In genomic region chr16:33563538-33564013, GRCm38 (mm10) we compare ENCODE assay signal across 10 mouse cellular contexts. TPM values are rescaled to one million over a fixed set of nuclear protein-coding genes. Genes with fewer than 3 reads are reported as not detected.
A peak's percentile ranks its signal among the peaks of the same experiment; 100 is the strongest.
DNase-seq lines count a peak whose midpoint lies in the region; ATAC-seq lines count a peak whose summit lies in the region.
"Had no signal": no experiment of that assay in that cellular context is flagged by ENCODE, and none has a peak within 500 bp of the region (broad histone marks: within the 10 kb centered on the region; RNA-seq: fewer than 3 reads in every experiment).

No protein-coding gene starts in this region.

- no peak for DNase-seq in lung, adult 18-20 months
- peak; percentile 17 for DNase-seq in yolk sac, embryonic 10.5 days (ENCODE audit: low spot score)
- DNase-seq in embryo, embryonic 9.5 days (ENCODE audit: extremely low spot score), result no peak
- DNase-seq: embryo, embryonic 11 days; liver, embryonic 13.5 days had no signal

- 37% methylated on average over 5 of the region's 5 CpGs for WGBS in lung, embryonic 16.5 days
- WGBS in heart, embryonic 15.5 days, result 29% methylated on average over 5 of the region's 5 CpGs
- WGBS in kidney, embryonic 16.5 days, result 53% methylated on average over 5 of the region's 5 CpGs

- no peak overlapping the region for H3K4me3 ChIP-seq in lung, embryonic 16.5 days (ENCODE audit: low read length)
- H3K4me3 ChIP-seq in heart, embryonic 15.5 days, result no peak overlapping the region
- H3K4me3 ChIP-seq in kidney, embryonic 16.5 days (ENCODE audit: low read length), result no peak overlapping the region
- H3K4me3 ChIP-seq: hindbrain, embryonic 13.5 days; liver, embryonic 13.5 days had no signal

- H3K36me3 ChIP-seq in lung, embryonic 16.5 days (ENCODE audit: control insufficient read depth, insufficient read depth, low read length), result no peaks in the 10 kb centered on the region
- no peaks in the 10 kb centered on the region for H3K36me3 ChIP-seq in heart, embryonic 15.5 days
- H3K36me3 ChIP-seq in kidney, embryonic 16.5 days (ENCODE audit: insufficient read depth, low read length), result no peaks in the 10 kb centered on the region
- H3K36me3 ChIP-seq: hindbrain, embryonic 13.5 days; liver, embryonic 13.5 days had no signal

- no peak overlapping the region for H3K9ac ChIP-seq in lung, embryonic 16.5 days (ENCODE audit: low read length)
- H3K9ac ChIP-seq in heart, embryonic 15.5 days, result no peak overlapping the region
- no peak overlapping the region for H3K9ac ChIP-seq in kidney, embryonic 16.5 days (replicated peaks; ENCODE audit: low read length)
- H3K9ac ChIP-seq: hindbrain, embryonic 13.5 days; liver, embryonic 13.5 days had no signal

- peak overlapping the region; percentile 50 for H3K27ac ChIP-seq in lung, embryonic 16.5 days (ENCODE audit: low read length)
- H3K27ac ChIP-seq in heart, embryonic 15.5 days, result peak overlapping the region; percentile 80
- peak overlapping the region; percentile 66 for H3K27ac ChIP-seq in kidney, embryonic 16.5 days (ENCODE audit: low read length)
- H3K27ac ChIP-seq: hindbrain, embryonic 13.5 days had no signal

- ATAC-seq in lung, embryonic 16.5 days (ENCODE audit: low read depth), result peak; percentile 41
- ATAC-seq in heart, embryonic 15.5 days (replicated peaks; ENCODE audit: insufficient number of reproducible peaks, insufficient read depth, low FRiP score, low read depth), result peak; percentile 30
- no peak for ATAC-seq in kidney, embryonic 16.5 days (ENCODE audit: low FRiP score, low TSS enrichment)
- no peak for ATAC-seq in granulocyte monocyte progenitor cell, adult 5-6 weeks (replicated peaks; ENCODE audit: poor library complexity, severe bottlenecking)

- no peak overlapping the region for H3K4me2 ChIP-seq in lung, embryonic 16.5 days (ENCODE audit: low read depth, low read length)
- peak overlapping the region; percentile 6; the same call in 1 of the 2 replicates for H3K4me2 ChIP-seq in heart, embryonic 15.5 days
- H3K4me2 ChIP-seq in kidney, embryonic 16.5 days (replicated peaks; ENCODE audit: low read depth, low read length), result no peak overlapping the region
- H3K4me2 ChIP-seq: hindbrain, embryonic 13.5 days; liver, embryonic 13.5 days had no signal

- H3K27me3 ChIP-seq in lung, embryonic 16.5 days (ENCODE audit: control insufficient read depth, insufficient read depth, low read depth, low read length), result no peaks in the 10 kb centered on the region
- H3K27me3 ChIP-seq in heart, embryonic 15.5 days, result no peaks in the 10 kb centered on the region
- H3K27me3 ChIP-seq in kidney, embryonic 16.5 days (ENCODE audit: insufficient read depth, low read length), result no peaks in the 10 kb centered on the region
- H3K27me3 ChIP-seq: hindbrain, embryonic 13.5 days; liver, embryonic 13.5 days had no signal

- H3K4me1 ChIP-seq in lung, embryonic 16.5 days (replicated peaks; ENCODE audit: control insufficient read depth, insufficient read depth, low read length), result peaks cover 20% of the 10 kb centered on the region
- H3K4me1 ChIP-seq in heart, embryonic 15.5 days (replicated peaks), result peaks cover 37% of the 10 kb centered on the region
- H3K4me1 ChIP-seq in kidney, embryonic 16.5 days (ENCODE audit: insufficient read depth, low read length), result peaks cover 26% of the 10 kb centered on the region

- H3K9me3 ChIP-seq in lung, embryonic 16.5 days (ENCODE audit: control insufficient read depth, low read length), result no peaks in the 10 kb centered on the region
- H3K9me3 ChIP-seq in heart, embryonic 15.5 days (replicated peaks), result no peaks in the 10 kb centered on the region
- H3K9me3 ChIP-seq in kidney, embryonic 16.5 days (ENCODE audit: low read length), result no peaks in the 10 kb centered on the region
- H3K9me3 ChIP-seq: hindbrain, embryonic 13.5 days; liver, embryonic 13.5 days had no signal

RNA-seq across cellular contexts. Expression of gene Slc12a8, which starts 46.4 kb away (rescaled TPM):
- 0.39 and 1.0 TPM in 2 replicates for polyA plus RNA-seq in lung, embryonic 16.5 days (2015; fragmentation: Nextera tagmentation; extraction: Ambion mirVana)
- polyA plus RNA-seq in heart, embryonic 15.5 days (2015; fragmentation: Nextera tagmentation; extraction: Ambion mirVana), result 1.0 and 1.3 TPM in 2 replicates
- 0.92 and 1.0 TPM in 2 replicates for polyA plus RNA-seq in kidney, embryonic 16.5 days (2015; fragmentation: Nextera tagmentation; extraction: Ambion mirVana)
- not detected in 2 replicates for total RNA-seq in granulocyte monocyte progenitor cell, adult 5-6 weeks (2014; fragmentation: Nextera tagmentation)
- total RNA-seq in granulocyte monocyte progenitor cell, adult 5-6 weeks (2017), result not detected in 2 replicates

Comparison
In these comparisons a context has a peak if more than half of its experiments do, and no peak if none do; other contexts are left out.
1. ATAC-seq: peak in lung, embryonic 16.5 days (single experiment) and heart, embryonic 15.5 days (single experiment); none in kidney, embryonic 16.5 days (single experiment) and granulocyte monocyte progenitor cell, adult 5-6 weeks (single experiment).
2. Peak in every context shown above with its lines, with median percentiles within 50 percentile points of each other: H3K27ac ChIP-seq.